Mouse (Mus musculus) forebrain, embryonic 14.5 days (tissue): ENCODE measurements around the gene Slc4a1. TPM values are rescaled to one million over a fixed set of nuclear protein-coding genes. Genes with fewer than 3 reads are reported as not detected.

Experiments
- ATAC-seq: fragments of 200-750 bp; cut with Nextera tagmentation; 2 replicates; pipeline ENCODE4 v1.8.0; 2017; ENCODE audit warnings: mild to moderate bottlenecking, moderate library complexity
- DNase-seq: peaks from one replicate; pipeline ENCODE4 v3.0.0-alpha.2; 2015; ENCODE audit warnings: low spot score
- H3K27ac ChIP-seq: fragments of 300-500 bp; sonication (generic); 2 replicates; pipeline ENCODE4 v1.5.1; 2014; ENCODE audit warnings: low read depth, mild to moderate bottlenecking, control low read depth, low read length, moderate library complexity
- H3K27me3 ChIP-seq: fragments of 300-500 bp; sonication (generic); replicated peaks from 2 replicates; pipeline ENCODE4 v1.6.1; 2014; ENCODE audit warnings: low read length, control low read depth, mixed read lengths; ENCODE audit not compliant: control insufficient read depth, insufficient read depth
- H3K36me3 ChIP-seq: fragments of 300-500 bp; sonication (generic); 2 replicates; pipeline ENCODE4 v1.6.1; 2014; ENCODE audit warnings: low read length, control low read depth; ENCODE audit not compliant: control insufficient read depth, insufficient read depth
- H3K4me1 ChIP-seq: fragments of 300-500 bp; sonication (generic); 2 replicates; pipeline ENCODE4 v1.6.1; 2014; ENCODE audit warnings: antibody characterized with exemption, low read length, control low read depth; ENCODE audit not compliant: control insufficient read depth, insufficient read depth
- H3K4me2 ChIP-seq: fragments of 300-500 bp; sonication (generic); 2 replicates; pipeline ENCODE4 v1.6.1; 2014; ENCODE audit warnings: mild to moderate bottlenecking, control low read depth, low read length
- H3K4me3 ChIP-seq: fragments of 300-500 bp; sonication (generic); 2 replicates; pipeline ENCODE4 v1.5.1; 2014; ENCODE audit warnings: low read depth, low read length, control low read depth
- H3K9ac ChIP-seq: fragments of 300-500 bp; sonication (generic); 2 replicates; pipeline ENCODE4 v1.6.1; 2014; ENCODE audit warnings: mild to moderate bottlenecking, low read length, control low read depth, moderate library complexity
- H3K9me3 ChIP-seq: fragments of 300-500 bp; sonication (generic); replicated peaks from 2 replicates; pipeline ENCODE4 v1.6.1; 2016; ENCODE audit warnings: low read length, control low read depth, mixed read lengths; ENCODE audit not compliant: control insufficient read depth
- WGBS: fragments of 180-500 bp; shearing (Covaris S2); extraction: QIAGEN DNeasy Blood & Tissue Kit; methylation state at CpG from one replicate; pipeline ENCODE4 v1.1.7; 2014; 5-methylcytosine and 5-hydroxymethylcytosine counted together
- polyA plus RNA-seq: library from polyadenylated mRNA; unstranded; fragments of >200 nt; fragmentation: Nextera tagmentation; extraction: Ambion mirVana; gene quantifications from 2 replicates; pipeline ENCODE4 v1.2.1, GENCODE M21; 2014

Slc4a1 gene
- polyA plus RNA-seq, 1 experiment from 2014 or later, result 2.1 TPM

GRCm38 (mm10) chr11:102401898-102402500 is 36.0 kb upstream of the Slc4a1 start:
- DNase-seq, result no peak
- Histone ChIP-seq H3K9ac (no peak overlapping the region), H3K27ac (no peak overlapping the region), H3K4me2 (no peak overlapping the region), H3K4me3 (no peak overlapping the region), H3K27me3 (0 out of 2 replicates have a peak, but pooled peaks cover 3% of the 10 kb centered on the region), H3K4me1 (peaks cover 23% of the 10 kb centered on the region), H3K9me3 (no peaks in the 10 kb centered on the region), H3K36me3 (peaks cover 71% of the 10 kb centered on the region)
- no peak for ATAC-seq
- WGBS, result 59% methylated on average over 12 of the region's 12 CpGs

- WGBS, result 34% methylated on average over 12 of the region's 12 CpGs
- H3K4me3 ChIP-seq, result no peak overlapping the region
- H3K9me3 ChIP-seq, result no peaks in the 10 kb centered on the region
- H3K4me2 ChIP-seq, result no peak overlapping the region
- H3K9ac ChIP-seq, result no peak overlapping the region
- no peak for DNase-seq
- peaks cover 27% of the 10 kb centered on the region for H3K4me1 ChIP-seq
- peaks cover 70% of the 10 kb centered on the region for H3K36me3 ChIP-seq
- H3K27ac ChIP-seq, result no peak overlapping the region
- 0 out of 2 replicates have a peak, but pooled peaks cover 3% of the 10 kb centered on the region for H3K27me3 ChIP-seq
- ATAC-seq, result no peak
Measured at GRCm38 (mm10) chr11:102400513-102401084, 34.6 kb upstream of the Slc4a1 start.

- peak overlapping the region; percentile 23; the same call in 1 of the 2 replicates for H3K4me2 ChIP-seq
- DNase-seq (peak; percentile 49), ATAC-seq (0 out of 2 replicates have a peak, but pooled peaks have one; percentile 1)
- no peak overlapping the region for H3K27ac ChIP-seq
- peaks cover 37% of the 10 kb centered on the region for H3K4me1 ChIP-seq
- 7% methylated on average over 34 of the region's 34 CpGs for WGBS
- H3K4me3 ChIP-seq, result no peak overlapping the region
- H3K27me3 ChIP-seq, result 0 out of 2 replicates have a peak, but pooled peaks cover 3% of the 10 kb centered on the region
- H3K9me3 ChIP-seq, result no peaks in the 10 kb centered on the region
- H3K36me3 ChIP-seq, result peaks cover 68% of the 10 kb centered on the region
- H3K9ac ChIP-seq, result no peak overlapping the region
Measured at GRCm38 (mm10) chr11:102399610-102400072, 33.6 kb upstream of the Slc4a1 start.

- Histone ChIP-seq H3K4me1 (peaks cover 42% of the 10 kb centered on the region), H3K36me3 (peaks cover 62% of the 10 kb centered on the region), H3K9me3 (no peaks in the 10 kb centered on the region), H3K9ac (0 out of 2 replicates have a peak overlapping the region, but pooled peaks have one; percentile 21), H3K27ac (no peak overlapping the region), H3K4me2 (no peak overlapping the region), H3K4me3 (no peak overlapping the region), H3K27me3 (0 out of 2 replicates have a peak, but pooled peaks cover 3% of the 10 kb centered on the region)
- DNase-seq (no peak), ATAC-seq (no peak)
- 19% methylated on average over 15 of the region's 15 CpGs for WGBS
Measured at GRCm38 (mm10) chr11:102399107-102399506, 33.1 kb upstream of the Slc4a1 start.

- H3K36me3 ChIP-seq, result peaks cover 53% of the 10 kb centered on the region
- H3K9ac ChIP-seq, result 0 out of 2 replicates have a peak overlapping the region, but pooled peaks have one; percentile 21
Measured at GRCm38 (mm10) chr11:102398007-102398825, 32.2 kb upstream of the Slc4a1 start.

GRCm38 (mm10) chr11:102396671-102397141 is 30.7 kb upstream of the Slc4a1 start:
- no peak for DNase-seq
- H3K9ac ChIP-seq, result peak overlapping the region; percentile 35
- H3K4me3 ChIP-seq, result no peak overlapping the region
- no peak overlapping the region for H3K27ac ChIP-seq
- H3K27me3 ChIP-seq, result 0 out of 2 replicates have a peak, but pooled peaks cover 3% of the 10 kb centered on the region
- H3K36me3 ChIP-seq, result peaks cover 38% of the 10 kb centered on the region
- H3K4me2 ChIP-seq, result peak overlapping the region; percentile 78; the same call in 1 of the 2 replicates
- H3K9me3 ChIP-seq, result no peaks in the 10 kb centered on the region
- 80% methylated on average over 7 of the region's 7 CpGs for WGBS
- no peak for ATAC-seq
- peaks cover 45% of the 10 kb centered on the region for H3K4me1 ChIP-seq

More at GRCm38 (mm10) chr11:102398007-102398825, 32.2 kb upstream of the Slc4a1 start:
- no peak overlapping the region for H3K27ac ChIP-seq
- no peak overlapping the region for H3K4me2 ChIP-seq
- DNase-seq (peak; percentile 60), ATAC-seq (no peak)
- 0 out of 2 replicates have a peak, but pooled peaks cover 3% of the 10 kb centered on the region for H3K27me3 ChIP-seq
- H3K4me3 ChIP-seq, result no peak overlapping the region
- no peaks in the 10 kb centered on the region for H3K9me3 ChIP-seq
- 80% methylated on average over 20 of the region's 20 CpGs for WGBS
- peaks cover 45% of the 10 kb centered on the region for H3K4me1 ChIP-seq

GRCm38 (mm10) chr11:102396263-102396662 is 30.3 kb upstream of the Slc4a1 start:
- H3K9me3 ChIP-seq, result no peaks in the 10 kb centered on the region
- ATAC-seq (no peak), DNase-seq (no peak)
- H3K4me1 ChIP-seq, result peaks cover 45% of the 10 kb centered on the region
- WGBS, result 65% methylated on average over 6 of the region's 6 CpGs
- peaks cover 34% of the 10 kb centered on the region for H3K36me3 ChIP-seq
- H3K4me3 ChIP-seq, result peak overlapping the region; percentile 83; the same call in 1 of the 2 replicates
- H3K4me2 ChIP-seq, result peak overlapping the region; percentile 78
- H3K27me3 ChIP-seq, result 0 out of 2 replicates have a peak, but pooled peaks cover 3% of the 10 kb centered on the region
- H3K9ac ChIP-seq, result peak overlapping the region; percentile 88
- no peak overlapping the region for H3K27ac ChIP-seq

GRCm38 (mm10) chr11:102395250-102395649 is 29.2 kb upstream of the Slc4a1 start:
- H3K27ac ChIP-seq, result peak overlapping the region; percentile 96; the same call in 1 of the 2 replicates
- H3K9me3 ChIP-seq, result no peaks in the 10 kb centered on the region
- DNase-seq (peak; percentile 68), ATAC-seq (no peak)
- peak overlapping the region; percentile 83 for H3K4me3 ChIP-seq
- 0 out of 2 replicates have a peak, but pooled peaks cover 3% of the 10 kb centered on the region for H3K27me3 ChIP-seq
- H3K4me2 ChIP-seq, result peak overlapping the region; percentile 78
- WGBS, result 0% methylated on average over 5 of the region's 5 CpGs
- peaks cover 45% of the 10 kb centered on the region for H3K4me1 ChIP-seq
- peak overlapping the region; percentile 88 for H3K9ac ChIP-seq
- peaks cover 24% of the 10 kb centered on the region for H3K36me3 ChIP-seq
